Mouse (Mus musculus) brain, embryonic 14.5 days (tissue): ENCODE measurements around the gene Pls1. TPM values are rescaled to one million over a fixed set of nuclear protein-coding genes. Genes with fewer than 3 reads are reported as not detected.

ENCODE experiments used
- DNase-seq: peaks from one replicate; pipeline ENCODE4 v3.0.0-alpha.2; 2011; ENCODE audit warnings: low read depth
- CTCF ChIP-seq: fragments of 200-500 bp; IDR thresholded peaks from 2 replicates; pipeline ENCODE4 v1.5.1; 2012; ENCODE audit warnings: inconsistent platforms, mild to moderate bottlenecking, moderate library complexity, borderline replicate concordance; ENCODE audit not compliant: insufficient read depth, insufficient read length; ENCODE audit errors: extremely low read depth
- POLR2A ChIP-seq: fragments of 200-500 bp; IDR thresholded peaks from 2 replicates; pipeline ENCODE4 v1.6.1; 2012; ENCODE audit warnings: mild to moderate bottlenecking, inconsistent platforms, borderline replicate concordance; ENCODE audit not compliant: poor library complexity, insufficient read depth, insufficient read length, severe bottlenecking; ENCODE audit errors: extremely low read depth
- polyA plus RNA-seq: library from polyadenylated mRNA; depleted of rRNA; stranded (reverse); fragments of >200 nt; gene quantifications from 2 replicates; pipeline ENCODE4 v1.2.3, GENCODE M21; 2012

Pls1 gene
- polyA plus RNA-seq, 1 experiment: 1.6 TPM

DNA sequence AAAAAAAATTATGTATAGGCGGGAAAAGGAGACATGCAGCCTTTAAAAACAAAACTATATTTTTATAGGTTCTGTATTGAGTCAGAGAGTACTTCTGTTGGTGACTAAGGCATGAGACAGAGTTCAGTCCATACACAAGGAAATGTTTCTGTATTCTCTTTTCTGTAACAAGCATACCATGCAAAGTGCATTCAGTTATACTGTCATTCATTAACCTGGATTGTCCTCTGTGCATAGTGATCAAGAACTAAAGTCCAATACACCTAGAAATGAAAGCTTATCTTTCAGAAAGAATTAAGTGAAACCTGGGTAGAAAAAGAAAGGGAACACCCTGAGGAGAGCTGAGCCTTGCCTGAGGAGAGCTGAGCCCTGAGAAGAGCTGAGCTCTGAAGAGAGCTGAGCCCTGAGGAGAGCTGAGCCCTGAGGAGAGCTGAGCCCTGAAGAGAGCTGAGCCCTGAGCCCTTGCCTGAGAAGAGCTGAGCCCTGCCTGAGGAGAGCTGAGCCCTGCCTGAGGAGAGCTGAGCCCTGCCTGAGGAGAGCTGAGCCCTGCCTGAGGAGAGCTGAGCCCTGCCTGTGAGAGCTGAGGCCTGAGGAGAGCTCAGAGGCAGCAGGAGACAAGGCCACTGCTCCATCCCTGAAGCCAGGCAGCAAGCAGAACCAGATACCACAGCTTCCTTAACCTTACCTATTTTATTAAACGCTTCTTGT lies 49.9 kb downstream of the Pls1 start:
- DNase-seq: no peak
- TF ChIP-seq CTCF: no peak
- TF ChIP-seq POLR2A: no peak

DNA sequence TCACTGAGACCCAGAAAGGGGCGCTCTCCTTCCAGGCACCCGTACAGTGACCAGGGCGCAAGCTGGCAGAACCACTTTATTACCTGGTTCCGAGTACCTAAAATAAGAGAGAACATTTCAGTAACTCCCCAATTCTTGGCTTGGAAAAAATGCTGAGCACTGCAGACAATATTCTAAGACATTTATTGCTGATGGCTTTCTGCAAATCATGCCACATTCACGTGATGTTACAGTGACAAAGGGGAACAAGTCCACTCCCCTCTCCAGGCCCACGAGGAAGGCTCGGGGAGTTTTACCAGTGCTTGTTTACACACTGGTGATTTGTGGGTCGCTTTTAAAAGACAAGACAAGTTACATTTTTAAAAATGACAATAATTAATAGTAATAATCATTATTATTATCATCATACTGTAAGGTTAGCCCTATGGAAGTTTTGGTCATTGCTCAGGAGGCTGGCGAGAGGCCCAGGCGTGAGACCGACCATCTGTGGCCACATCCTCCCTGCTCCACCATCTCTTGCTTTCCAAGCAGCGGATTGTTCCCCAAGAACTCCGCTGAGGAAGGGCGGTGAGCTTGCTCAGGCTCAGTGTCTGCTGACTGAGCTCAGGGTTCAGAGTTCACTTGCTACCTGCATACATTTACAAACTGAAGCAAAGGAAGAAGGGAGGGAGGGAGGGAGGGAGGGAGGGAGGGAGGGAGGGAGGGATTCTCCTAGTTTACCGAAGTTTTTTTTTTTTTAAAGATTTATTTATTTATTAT lies 50.9 kb downstream of the Pls1 start:
- no peak for DNase-seq
- no peak for TF ChIP-seq POLR2A

GRCm38 (mm10) chr9:95784888-95785511 lies 60.1 kb downstream of the Pls1 start:
- DNase-seq: peak; percentile 59
- no peak for TF ChIP-seq POLR2A
- TF ChIP-seq CTCF: no peak

- TF ChIP-seq CTCF (no peak), POLR2A (no peak)
Measured at GRCm38 (mm10) chr9:95783646-95784293, 61.3 kb downstream of the Pls1 start.

DNA sequence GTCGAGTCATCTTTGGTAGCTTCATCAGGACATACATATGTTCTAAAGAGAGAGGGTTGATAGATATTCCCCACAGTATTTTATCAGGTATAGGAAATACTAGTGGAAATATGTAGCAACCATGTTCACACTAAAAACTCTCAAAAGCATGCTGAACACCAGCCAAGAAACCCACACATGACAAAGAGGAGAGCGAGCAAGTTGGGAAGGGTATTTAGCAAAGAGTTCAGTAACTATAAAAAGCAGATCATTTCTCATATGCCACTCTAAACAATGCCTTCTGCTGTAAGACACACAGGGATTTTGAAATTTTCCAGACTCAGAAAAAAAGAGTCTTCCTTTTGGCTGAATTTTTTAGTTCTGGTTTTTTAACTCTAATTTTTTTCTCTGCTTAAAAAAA lies 73.4 kb downstream of the Pls1 start:
- TF ChIP-seq POLR2A (no peak), CTCF (no peak)
- no peak for DNase-seq

More at GRCm38 (mm10) chr9:95783646-95784293, 61.3 kb downstream of the Pls1 start:
- DNase-seq: no peak

DNA sequence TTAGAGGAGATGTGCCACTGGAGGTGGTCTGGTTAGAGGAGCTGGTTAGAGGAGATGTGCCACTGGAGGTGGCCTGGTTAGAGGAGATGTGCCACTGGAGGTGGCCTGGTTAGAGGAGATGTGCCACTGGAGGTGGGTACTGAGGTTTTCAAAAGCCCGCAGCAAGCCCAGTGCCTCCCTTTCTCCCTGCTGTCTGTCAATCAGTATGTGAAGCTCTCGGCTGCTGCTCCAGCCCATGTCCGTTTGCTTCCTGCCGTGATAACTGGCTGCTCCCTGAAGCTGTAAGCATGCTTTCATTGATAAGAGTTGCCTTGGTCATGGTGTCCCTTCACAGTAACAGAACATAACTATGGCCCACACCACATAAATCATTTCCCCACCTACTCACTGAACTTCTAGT lies 81.9 kb downstream of the Pls1 start:
- TF ChIP-seq POLR2A: no peak
- no peak for TF ChIP-seq CTCF
- no peak for DNase-seq

DNA sequence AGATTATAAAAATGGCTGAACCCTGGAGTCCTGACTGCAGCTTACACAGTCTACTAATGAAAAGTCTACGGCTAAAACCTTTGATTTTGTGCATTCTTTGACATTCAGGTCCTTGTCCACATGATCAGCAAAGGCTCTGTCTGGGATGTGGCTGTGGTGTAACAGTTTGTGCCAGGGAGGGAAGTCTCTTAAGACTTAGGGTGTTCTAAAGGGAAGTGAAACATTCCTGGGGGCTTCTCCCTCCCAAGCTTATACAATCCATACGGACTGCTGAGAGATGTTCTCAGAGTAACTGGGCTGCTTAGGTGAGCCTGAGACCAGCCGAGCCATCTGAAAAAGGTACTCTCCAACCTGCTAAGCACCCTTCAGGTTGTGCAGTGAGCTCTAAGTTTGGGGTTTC lies 82.9 kb downstream of the Pls1 start:
- TF ChIP-seq POLR2A: no peak
- TF ChIP-seq CTCF: no peak
- DNase-seq: no peak

DNA sequence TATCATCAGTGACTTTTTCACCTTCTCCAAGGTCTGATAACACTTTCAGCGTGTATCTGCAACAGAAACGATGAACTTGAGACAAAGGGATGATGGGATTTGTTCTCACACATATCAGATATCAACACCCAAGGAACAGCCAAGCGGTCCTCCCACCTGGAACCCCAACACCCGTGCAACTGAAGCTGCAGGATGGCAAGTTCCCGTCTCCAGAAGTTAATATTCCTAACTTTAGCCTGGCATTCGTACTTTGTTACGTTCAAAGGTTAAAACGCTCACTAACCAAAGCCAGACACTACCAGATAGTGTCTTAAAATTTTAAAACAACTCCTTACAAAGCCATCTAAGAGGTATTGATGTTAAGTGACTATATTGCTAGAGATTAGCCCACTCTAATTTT lies 83.7 kb downstream of the Pls1 start:
- TF ChIP-seq CTCF (no peak), POLR2A (no peak)
- no peak for DNase-seq

- DNase-seq: no peak
- TF ChIP-seq CTCF: no peak
- TF ChIP-seq POLR2A: no peak
Measured at GRCm38 (mm10) chr9:95750746-95751145, 94.4 kb downstream of the Pls1 start.

DNA sequence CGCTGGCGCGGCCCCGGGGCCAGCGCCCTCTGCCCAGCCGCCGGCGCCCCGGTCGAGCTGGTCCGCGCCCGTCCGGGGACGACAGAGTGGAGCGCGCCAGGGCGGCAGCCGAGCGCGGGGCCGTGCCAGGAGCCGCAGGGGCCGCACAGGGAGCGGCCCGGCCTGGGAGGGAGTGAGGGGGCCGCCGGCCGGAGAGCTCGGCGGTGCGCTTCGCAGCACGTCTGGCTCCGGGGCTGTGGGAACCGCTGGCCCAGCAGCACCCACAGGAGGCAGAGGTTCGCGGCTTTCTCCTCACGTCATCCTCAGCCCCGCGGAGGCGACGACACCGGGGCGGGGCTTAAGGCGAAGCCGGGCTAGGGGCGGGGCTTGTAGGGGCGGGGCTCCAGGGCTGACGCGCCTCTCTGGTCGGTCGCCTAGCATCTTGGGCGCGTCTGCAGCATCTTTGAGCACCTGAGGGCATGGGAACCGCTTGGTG lies 95.0 kb downstream of the Pls1 start, which contains the start of gene Trpc1:
TSS of gene Trpc1 (minus strand) at position 339 of the 475 bp plus-strand sequence.
- peak; percentile 95 for DNase-seq
- TF ChIP-seq POLR2A (peak; percentile 72), CTCF (no peak)

DNA sequence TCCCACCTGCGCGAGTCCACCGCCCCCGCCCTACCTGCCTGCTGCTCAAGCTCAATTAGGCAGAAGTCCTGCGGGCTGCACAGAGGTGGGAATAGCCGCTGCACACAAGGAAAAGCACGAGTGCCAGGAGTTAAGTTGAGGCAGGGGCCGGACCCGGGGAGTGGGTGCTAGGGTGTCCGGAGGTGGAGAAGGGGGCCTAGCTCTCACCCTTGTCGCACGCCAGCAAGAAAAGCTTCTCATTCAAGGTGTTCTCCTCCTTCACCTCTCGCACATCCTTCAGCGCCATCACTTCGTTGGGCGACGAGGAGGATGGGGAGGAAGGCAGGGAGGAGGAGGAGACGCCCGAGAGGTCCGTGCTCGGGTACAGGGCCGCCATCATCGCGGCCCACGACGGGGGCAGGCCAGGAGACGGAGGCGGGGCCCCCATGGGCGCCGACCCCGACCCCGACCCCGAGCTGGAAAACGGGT lies 95.6 kb downstream of the Pls1 start:
- TF ChIP-seq CTCF (no peak), POLR2A (no peak)
- DNase-seq: peak; percentile 37
